Mouse (Mus musculus): ENCODE results near the gene Akap7.

DNA sequence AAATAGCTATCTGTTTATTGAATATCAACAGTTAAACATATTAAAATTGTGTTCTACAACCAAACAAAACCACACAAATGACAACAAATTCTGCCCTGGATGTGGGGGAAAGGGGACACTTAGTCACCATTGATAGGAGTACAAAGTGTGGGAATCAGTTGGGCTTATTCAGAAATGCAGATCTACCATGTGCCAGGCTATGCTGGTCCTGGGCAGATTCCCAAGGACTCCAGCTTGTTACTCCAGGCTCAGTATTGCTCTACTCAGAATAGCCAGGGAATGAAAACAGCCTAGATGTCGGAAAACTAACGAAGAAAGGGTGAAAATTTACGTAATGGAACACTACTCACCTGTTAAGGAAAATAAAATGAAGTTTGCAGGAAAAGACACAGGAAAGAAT, 46.3 kb upstream of the Akap7 start:
- no peak for TF ChIP-seq CTCF (IDR thresholded peaks at IDR 0.05; ENCODE audit: extremely low read depth, insufficient read length, insufficient replicate concordance, low read depth, low read length)
- TF ChIP-seq POLR2A (IDR thresholded peaks at IDR 0.05; ENCODE audit: low read depth, low read length): no peak
